Mouse (Mus musculus) adrenal gland, adult 8-10 months (tissue): Measurements from ENCODE around the gene Cyp27a1. TPM values are rescaled to one million over a fixed set of nuclear protein-coding genes. Genes with fewer than 3 reads are reported as not detected.

ENCODE experiments used
- DNase-seq: peaks from one replicate; pipeline ENCODE4 v3.0.0; 2022
- total RNA-seq, 4 experiments: library from RNA; stranded (reverse); gene quantifications; 2 replicates each; pipeline ENCODE4 v1.2.4; 2022

The Cyp27a1 gene
- total RNA-seq: 10 to 100 TPM; 12.2 to 28.3 (median 14.8) TPM

DNA sequence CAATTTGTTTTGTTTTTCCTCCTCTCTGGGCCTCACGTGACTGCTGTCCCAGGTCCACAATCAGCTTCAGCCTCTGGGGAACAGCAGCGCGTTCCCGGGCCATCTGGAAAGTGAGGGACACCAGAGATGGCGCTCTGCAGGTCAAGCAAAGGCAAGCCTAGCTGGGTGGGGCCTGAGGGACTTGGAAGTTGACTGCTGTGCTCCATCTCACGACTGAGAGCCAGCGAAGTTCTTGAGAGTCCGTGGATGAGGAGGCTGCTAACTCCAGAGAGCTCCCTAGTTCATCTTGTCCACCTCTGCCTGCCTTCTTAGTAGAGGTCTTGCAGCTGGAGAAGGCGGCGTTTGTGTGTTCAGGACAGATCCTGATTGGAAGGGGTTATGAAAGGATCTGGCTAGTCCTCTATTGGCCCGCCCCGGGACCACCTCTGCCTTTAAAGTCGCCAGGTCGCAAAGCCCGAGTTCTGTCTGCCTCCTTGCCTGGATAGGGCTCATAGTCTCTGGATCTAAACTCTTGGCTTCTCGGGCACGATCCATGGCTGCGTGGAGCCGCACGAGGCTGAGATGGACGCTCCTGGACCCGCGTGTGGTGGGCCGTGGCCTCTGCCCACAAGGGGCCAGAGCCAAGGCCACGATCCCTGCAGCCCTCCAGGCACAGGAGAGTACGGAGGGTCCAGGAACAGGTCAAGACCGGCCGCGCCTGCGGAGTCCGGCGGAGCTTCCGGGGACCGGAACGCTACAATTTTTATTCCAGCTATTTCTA lies at the start of gene Cyp27a1:
Cyp27a1 (plus strand) TSS at position 476 of the 760 bp plus-strand sequence.
- peak; percentile 48 for DNase-seq

DNA sequence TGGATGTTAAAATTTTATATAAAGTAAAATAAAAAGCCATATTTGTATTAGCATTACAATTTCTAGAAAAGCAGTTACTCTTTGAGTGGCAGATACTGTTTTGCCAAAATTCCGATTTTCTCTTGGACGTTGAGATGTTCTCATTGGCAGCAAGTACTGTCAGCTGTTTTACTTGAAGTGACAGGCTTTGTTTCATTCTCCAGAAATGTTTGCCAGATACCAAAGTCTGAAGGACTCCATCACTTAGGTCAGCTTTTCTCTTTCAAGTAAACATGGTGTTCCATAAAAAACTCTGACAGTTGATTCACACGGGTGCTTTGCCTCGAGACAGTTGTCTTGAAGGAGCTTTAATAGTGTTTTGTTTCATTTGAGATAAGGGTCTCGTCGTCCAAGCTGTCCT lies 48.2 kb upstream of the Cyp27a1 start:
- DNase-seq: no peak

DNA sequence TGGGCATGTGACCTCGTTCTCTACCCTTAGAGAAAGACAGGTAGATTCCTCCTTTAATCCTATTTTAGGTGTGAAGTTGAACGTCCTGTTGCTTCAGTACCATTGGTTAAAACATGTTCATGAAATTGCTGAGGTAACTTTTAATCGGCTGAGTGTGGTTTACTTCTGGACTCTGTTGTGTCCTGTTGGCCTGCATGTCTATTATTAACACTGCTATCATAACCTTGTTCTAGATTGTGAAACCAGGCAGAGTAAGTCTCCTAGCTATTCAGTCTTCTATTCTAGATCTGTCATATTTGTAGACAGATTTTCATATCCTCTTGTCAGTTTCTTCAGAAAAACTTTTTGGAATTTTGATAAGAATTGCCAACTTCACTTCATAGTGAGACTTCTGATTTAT lies 45.0 kb upstream of the Cyp27a1 start:
- no peak for DNase-seq

DNA sequence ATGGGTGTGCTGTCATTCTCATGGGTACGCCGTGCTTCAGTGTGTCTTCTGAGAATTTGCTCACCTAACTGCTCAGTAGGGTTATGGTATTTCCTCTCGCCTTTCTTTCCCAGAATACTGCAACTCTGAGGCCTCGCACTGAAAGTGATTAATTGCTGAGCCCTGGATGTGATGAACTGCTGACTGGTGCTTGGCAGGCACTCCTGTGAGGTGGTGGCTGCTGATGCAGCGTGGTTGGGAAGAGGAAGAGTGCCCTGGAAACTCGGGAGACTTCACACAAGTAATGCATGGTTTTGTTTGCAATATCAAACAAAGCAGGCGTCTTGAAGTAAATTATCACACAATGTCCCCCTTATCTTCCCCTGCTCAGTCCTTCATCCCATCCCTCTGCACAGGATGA lies 40.6 kb upstream of the Cyp27a1 start:
- DNase-seq: no peak

DNA sequence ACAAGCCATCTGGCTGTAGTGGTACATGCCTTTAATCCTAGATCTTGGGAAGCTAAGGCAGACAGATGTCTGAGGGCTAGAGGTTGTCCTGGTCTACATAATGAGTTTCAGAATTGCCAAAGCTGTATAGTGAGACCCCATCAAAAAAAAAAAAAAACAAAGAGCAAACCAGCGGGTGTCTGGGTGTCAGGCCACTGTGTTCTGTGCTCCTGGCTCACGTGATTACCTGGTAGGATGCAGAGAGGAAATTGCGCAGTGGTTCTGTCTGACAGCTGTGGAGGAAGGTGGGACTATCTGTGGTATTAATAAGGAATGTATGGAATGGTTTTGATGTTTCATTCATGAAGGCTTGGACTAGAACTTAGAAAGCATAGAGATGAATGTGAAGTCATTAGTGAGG lies 36.5 kb upstream of the Cyp27a1 start:
- DNase-seq: no peak

DNA sequence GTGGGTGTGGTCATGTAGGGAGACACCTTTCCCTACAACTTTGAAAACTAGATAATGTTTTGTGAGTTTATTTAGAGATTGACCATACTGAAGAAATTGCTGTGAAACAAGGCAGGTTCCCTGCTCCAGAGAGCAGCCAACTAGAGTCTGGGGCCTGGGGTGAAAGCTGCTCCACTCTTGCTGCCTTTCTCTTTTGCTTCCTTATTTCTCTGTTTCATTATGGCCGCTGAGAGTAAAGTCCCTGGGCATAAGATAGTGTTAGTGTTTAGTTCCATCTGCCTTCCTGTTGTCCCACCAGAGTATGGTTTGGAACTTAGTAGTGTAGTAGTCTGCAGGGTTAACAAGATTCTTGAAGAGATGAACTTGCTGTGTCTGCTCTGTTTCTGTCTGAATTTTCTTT lies 35.5 kb upstream of the Cyp27a1 start:
- DNase-seq: no peak

DNA sequence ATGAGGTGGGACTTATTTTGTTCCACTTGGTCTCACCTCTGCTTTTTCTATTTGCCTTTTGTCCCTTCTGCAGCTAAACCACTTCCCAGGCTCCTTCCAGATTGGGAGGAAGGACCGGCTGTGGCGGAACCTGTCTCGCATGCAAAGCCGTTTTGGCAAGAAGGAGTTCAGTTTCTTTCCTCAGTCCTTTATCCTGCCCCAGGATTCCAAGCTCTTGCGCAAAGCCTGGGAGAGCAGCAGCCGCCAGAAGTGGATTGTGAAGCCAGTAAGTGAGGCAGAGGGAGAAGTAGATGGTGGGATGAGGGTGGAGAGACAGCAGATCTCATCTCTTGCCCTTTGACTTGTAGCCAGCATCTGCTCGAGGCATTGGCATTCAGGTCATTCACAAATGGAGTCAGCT lies 26.2 kb upstream of the Cyp27a1 start:
- no peak for DNase-seq

DNA sequence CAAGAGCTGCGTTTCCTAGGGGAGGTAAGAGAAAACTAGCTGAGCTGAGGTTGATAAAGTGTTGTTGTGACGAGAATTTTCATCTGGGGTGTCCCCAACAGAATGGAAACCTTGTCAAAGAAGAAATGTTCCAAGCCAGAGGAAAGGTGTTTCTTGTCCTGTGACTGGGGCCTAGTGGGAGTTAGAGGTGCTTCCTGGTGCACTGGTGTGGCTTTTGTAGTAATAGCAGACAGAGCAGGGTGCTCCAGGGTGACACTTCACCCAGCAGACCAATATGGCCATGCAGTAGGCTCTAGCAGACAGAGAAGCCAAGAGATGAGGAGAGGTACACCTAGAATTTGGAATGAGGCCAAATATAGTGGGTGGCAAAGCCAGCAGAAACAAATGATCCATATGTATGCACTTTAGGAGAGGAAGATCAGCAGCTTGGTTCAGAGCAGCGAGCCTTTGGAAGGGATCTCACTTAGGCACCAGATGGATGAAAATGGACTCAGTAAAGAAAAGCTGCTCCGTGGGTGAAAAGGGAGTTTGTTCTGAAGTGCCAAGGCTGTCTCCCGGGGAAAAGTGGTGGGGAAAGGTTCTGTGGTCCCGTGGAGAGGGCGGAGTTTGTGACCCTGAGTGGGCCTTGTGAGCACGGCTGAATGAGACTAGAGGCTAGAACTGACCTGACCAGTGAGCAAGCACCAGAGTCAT lies 19.3 kb upstream of the Cyp27a1 start:
- no peak for DNase-seq

DNA sequence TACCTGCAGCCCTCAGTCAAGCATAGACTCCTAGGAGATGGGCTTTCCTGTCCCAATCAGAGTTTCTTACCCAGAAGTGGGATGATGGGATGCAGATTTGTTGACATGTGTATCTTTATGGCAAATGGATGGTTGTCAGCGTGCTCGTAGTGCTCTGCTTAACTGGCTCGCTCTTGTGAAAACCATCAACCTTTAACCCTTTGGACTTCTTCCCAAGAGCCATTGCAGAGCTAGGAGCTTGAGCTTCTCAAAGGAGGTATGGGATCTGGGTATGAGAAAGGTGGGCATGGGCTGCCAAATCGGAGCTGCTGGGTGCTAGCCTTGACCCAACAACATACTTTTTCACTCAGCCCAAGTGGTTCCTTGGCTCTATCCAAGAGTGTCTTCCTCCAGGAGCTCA lies 17.5 kb upstream of the Cyp27a1 start:
- no peak for DNase-seq

DNA sequence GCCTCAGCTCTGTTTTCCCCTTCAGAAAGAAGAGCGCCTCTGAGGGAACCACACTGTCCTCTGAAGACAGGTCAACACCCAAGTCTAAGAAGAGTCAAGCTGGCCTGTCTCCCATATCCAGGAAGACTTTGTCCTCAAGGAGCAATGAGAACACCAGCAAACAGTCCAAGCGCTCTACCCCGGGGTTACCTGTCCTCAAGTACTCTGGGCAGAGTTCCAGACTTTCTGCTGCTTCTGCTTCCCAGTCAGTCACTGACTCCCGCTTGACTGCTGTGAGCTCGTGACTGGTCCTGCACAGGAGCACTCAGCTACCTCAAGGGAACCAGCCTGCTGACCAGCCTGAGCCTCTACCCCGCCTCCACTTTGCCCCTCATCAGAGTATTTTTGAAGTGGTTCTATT lies 16.0 kb upstream of the Cyp27a1 start:
- no peak for DNase-seq

DNA sequence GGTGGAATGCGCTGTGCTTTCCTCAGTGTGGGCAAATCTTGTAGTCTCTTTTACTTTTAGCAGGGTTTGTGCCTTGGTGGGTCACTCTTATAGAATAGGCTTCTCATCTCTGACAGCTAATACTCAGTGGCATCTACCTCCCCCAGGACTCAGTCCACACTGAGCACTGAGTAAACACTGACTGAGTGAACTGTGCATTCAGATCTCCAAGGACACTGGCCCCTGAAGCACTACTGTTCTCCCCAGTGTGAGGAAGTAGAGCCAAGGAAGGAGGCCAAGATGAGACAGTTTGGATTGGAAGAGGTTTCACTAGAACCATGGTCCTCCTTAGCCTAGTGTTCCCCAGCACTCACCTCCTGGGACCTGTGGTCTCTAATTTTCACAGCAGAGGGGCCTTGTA lies 15.0 kb upstream of the Cyp27a1 start:
- DNase-seq: no peak

DNA sequence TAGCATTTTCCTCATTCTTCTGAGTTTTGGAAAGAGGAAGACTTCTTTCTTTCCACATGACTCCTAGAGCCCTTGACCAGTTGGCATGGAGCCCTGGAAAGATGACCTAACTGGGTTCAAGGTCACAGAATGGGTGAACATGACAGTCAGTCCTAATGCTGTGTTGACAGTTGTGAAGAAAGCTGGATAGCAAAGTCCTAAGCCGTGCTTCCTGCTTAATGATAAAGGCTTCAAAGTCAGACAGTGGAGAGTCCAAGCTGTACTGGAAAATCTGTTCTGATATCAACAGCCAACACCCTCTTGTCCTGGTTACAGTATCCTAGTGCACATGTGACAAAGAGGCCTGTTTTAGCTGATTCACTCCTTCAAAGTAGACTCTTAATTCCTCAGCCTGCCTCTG lies 14.6 kb upstream of the Cyp27a1 start:
- peak; percentile 64 for DNase-seq

DNA sequence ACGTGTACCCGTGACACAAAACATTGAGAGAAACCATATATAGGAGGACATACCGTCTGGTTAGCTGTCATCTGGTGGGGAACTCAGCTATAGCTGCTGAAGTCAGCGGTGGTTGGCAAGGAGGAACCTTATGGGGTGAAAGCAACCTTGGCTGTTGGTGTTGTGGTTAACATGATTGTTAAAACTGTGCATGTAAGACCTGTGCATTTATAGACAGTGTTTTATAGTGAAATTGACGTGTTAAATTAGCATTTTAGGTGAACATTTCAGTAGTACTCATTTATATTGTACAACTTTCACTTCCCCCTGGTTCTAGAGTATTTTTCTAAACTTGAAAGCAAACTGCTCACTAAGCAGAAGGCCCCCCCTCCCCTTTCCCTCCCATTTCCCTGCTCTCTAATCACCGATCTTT lies 11.2 kb upstream of the Cyp27a1 start:
- DNase-seq: no peak

DNA sequence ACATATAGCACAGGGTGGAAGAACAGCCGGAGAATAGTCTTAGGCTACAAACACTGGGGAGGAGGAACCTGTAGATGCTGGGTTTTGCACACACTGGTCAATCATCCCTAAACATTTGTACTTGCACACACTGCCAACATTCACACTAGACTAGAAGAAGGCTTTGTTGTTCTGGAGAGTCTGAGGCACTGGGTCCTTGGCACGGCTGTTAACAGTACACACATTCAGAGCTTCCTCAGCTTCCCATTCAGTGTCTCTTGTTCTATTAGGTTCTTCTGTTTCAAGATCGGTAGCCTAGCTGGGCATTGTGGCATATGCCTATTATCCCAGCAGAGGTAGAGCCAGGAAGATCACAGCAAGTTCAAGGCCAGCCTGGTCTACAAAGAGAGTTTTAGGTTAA lies 9.2 kb upstream of the Cyp27a1 start:
- no peak for DNase-seq

DNA sequence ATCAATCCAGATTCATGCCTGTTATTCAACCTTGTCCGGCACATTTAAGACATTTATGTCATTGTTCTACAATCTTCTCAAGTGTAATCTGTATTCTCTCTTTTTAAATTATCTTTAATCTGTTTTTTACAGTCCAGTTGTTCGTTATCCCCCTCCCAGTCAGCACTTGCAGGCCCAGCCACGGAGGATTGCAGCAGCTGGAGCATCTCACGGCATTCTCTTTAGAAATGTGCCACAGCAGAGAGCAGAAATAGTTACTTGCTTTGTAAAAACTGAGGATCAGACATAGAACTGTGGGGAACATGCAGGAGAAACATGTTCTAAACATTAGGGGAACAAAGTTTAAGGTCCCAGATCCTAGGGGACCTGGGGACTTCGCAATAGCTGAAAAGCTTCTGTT lies 8.4 kb upstream of the Cyp27a1 start:
- DNase-seq: no peak

DNA sequence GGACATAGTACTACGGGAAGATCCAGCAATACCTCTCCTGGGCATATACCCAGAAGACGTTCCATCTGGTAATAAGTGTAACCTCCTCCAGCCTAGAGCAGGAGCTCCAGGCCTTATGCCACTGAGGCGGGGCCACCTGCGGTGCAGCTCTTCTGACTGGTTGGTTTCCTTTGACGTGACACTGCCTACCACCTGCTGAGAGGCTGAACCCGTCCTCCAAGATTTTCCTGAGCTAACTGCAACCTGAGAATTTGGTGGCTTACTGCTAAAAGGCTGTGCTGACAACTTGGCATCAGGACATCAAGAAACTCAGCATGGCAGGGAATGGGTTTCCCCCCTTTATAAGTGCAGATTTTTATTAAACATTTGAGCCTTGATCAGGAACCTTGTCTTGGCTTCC lies 3.8 kb upstream of the Cyp27a1 start:
- no peak for DNase-seq

DNA sequence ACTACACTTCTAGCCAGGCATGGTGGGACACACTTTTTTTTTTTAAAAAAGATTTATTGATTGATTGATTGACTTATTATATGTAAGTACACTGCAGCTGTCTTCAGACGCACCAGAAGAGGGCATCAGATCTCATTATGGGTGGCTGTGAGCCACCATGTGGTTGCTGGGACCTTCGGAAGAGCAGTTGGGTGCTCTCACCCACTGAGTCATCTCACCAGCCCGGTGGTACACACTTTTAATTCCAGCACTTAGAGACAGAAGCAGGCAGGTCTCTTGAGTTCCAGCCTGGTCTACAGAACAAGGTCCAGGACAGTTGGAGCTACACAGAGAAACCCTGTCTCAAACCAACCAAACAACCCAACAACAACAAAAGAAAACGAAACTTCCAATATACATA lies 1.3 kb upstream of the Cyp27a1 start:
- no peak for DNase-seq

DNA sequence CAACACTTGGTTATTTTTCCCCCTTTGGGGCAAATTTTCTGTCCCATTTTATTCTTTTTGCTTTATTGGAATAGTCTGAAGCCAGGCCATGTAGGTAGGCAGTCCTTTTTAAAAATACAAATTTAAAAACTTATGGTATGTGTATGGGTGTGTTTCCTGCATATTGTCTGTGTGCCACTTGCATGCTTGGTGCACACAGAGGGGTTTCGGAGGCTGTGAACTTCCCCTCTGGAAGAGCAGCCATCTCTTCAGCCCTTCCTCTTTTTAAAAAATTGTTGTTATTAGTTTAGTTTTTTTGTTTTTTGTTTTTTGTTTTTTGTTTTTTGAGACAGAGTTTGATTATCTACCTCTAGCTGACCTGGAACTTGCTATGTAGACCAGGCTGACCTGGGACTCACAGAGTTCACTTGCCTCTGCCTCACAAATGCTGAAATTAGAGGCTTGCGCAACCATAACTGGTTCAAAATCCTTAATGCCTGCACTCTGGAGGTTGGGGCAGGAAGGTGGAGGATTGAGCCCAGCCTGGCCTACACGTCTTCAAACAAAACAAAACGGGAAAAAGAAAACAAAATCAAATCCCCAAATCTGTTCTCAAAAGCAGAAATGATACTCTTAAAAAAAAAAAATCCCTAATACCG lies 794 bp upstream of the Cyp27a1 start:
- no peak for DNase-seq

DNA sequence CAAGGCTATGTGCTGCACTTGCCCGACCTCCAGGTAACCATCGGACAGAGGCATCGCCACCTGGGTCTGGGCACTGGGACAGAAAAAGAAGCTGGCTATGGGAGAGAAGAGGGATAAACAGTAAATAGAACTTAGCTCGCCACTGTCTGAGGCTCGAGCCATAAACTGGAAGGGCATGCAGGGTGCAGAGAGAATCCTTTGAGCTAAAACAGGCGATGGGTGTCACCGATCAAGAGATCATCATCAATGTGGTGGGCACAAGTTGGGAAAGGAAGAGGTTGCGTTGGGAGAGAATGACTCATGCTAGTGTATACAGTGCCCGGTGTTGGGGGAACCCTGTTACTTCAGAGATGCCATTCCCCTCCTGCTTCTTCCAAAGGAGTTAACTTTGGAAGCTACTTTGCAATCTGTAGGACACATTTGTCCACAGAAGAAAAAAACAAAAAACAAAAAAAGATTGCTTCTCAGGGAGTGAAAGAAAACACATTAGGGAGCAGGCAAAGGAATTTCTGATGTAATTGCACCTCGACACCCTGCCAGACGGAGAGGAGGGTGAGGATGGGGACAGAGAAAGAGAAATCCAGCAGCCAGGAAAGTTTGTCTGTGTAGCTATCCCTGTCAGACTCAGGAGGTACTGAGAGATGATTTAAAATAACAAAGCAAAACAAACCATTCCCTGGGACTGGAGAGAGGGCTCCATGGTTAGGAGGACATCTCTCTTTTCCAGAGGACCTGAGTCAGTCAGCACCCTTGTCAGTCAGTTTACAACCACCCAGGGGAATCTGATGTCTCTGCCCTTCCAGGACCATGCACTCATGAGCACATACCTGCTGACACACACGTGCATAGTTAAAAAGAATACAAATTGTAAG lies 721 bp downstream of the Cyp27a1 start:
- DNase-seq: no peak

DNA sequence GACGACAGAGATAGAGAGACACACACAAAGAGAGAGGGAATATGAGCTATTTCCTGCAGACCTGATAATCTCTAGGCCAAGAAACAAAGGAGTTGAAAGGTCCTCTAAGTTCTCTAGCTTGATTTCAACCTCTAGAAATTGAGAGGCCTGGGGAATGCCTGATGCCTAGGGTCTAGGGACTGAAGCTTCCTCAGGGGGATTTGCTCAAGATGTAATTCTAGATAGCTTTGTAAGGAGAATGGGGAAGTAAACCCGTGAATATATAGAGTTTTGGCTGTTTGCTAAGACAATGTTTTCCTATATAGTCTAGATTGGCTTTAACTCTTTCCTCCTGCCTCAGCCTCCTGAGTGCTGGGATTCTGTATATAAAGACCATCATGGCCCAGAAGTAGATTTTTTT lies 1.6 kb downstream of the Cyp27a1 start:
- no peak for DNase-seq

DNA sequence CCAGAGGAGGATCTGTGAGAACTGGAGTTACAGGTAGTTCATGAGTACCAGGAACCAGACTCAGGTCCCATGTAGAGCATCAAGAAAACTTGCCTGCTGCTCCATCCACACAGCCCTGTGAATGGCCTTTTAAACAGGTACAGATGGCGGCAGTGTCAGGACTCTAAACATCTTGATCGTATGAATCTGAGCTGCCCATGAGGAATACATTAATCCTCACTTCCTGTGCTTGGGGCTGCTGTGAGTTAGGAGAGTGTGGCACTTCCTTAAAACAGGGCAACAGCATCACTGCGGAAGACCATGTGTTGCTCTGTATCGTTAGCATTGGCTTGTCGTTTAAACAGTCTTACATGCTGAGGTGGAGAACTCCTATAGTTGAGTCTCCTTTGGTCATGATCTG lies 2.1 kb downstream of the Cyp27a1 start:
- DNase-seq: no peak

DNA sequence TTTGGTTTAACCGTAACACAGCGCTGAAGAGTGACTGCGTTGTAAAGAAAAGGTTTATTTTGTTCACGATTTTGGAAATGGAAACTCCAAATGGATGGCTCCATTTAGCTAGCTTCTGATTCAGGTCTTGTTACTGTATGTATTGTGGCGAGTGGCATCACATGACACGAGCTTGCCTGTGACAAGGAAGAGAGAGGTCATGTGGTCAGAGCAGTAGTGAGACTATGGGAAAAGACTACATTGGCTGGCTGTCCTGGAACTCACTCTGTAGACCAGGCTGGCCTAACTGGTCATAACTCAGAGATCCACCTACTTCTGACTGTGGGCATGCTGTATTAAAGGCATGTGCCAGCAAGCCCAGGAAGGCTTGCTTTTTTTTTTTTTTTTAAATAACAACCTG lies 2.5 kb downstream of the Cyp27a1 start:
- DNase-seq: no peak

DNA sequence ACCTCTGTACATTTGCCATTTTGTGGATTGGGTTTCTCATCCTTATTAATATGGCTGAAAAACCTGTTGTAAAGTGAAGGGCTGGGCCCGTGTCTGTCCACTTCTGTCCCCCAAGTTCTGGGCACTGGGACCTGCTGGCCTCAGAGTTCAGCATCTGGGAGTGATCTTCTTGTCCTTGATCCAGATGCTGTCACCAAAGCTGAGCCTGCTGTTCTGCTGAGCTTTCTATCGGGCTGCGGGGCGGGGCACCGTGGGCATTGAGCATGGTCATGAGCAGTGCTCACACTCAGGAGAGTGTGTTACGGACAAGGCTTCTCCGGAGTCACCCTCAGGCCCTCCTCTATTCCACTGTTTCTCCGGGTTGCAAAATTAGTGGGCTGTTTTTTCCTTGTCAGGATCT lies 4.7 kb downstream of the Cyp27a1 start:
- DNase-seq: no peak
